Mouse (Mus musculus) cortical plate, adult 2 months (tissue): ENCODE data around the gene Slc35g1. TPM values are rescaled to one million over a fixed set of nuclear protein-coding genes. Genes with fewer than 3 reads are reported as not detected.

Source experiments
- H3K27ac ChIP-seq: fragments of 200-500 bp; 2 replicates; pipeline ENCODE4 v1.5.1; 2012; ENCODE audit warnings: low read length, control low read depth, inconsistent platforms; ENCODE audit not compliant: insufficient read depth
- H3K4me1 ChIP-seq: fragments of 200-500 bp; 2 replicates; pipeline ENCODE4 v1.6.1; 2011; ENCODE audit warnings: low read length; ENCODE audit not compliant: control insufficient read depth, insufficient read depth
- H3K4me3 ChIP-seq: fragments of 200-500 bp; 2 replicates; pipeline ENCODE4 v1.5.1; 2011; ENCODE audit warnings: mild to moderate bottlenecking, low read length, control low read depth; ENCODE audit not compliant: insufficient read depth
- CTCF ChIP-seq: fragments of 200-500 bp; IDR thresholded peaks from 2 replicates; pipeline ENCODE4 v1.5.1; 2011; ENCODE audit warnings: mild to moderate bottlenecking, control low read depth, low read length; ENCODE audit not compliant: insufficient read depth; ENCODE audit errors: extremely low read depth
- POLR2A ChIP-seq: fragments of 200-500 bp; IDR thresholded peaks from 2 replicates; pipeline ENCODE4 v1.6.1; 2011; ENCODE audit warnings: mild to moderate bottlenecking, low read length, control low read depth; ENCODE audit not compliant: insufficient read depth; ENCODE audit errors: extremely low read depth
- polyA plus RNA-seq: library from polyadenylated mRNA; depleted of rRNA; stranded (reverse); fragments of >200 nt; gene quantifications from 2 replicates; pipeline ENCODE4 v1.2.3, GENCODE M21; 2012

Slc35g1 gene
- polyA plus RNA-seq, 1 experiment = 1.6 TPM

- Histone ChIP-seq H3K27ac (no peak overlapping the region), H3K4me1 (no peaks in the 10 kb centered on the region), H3K4me3 (peak overlapping the region; percentile 56)
- TF ChIP-seq CTCF (no peak), POLR2A (no peak)
These were observed 822 bp downstream of the Slc35g1 start for GRCm38 (mm10) chr19:38396633-38396970.

GRCm38 (mm10) chr19:38397004-38397403 lies 1.2 kb downstream of the Slc35g1 start:
- TF ChIP-seq POLR2A = no peak
- TF ChIP-seq CTCF = no peak
- Histone ChIP-seq H3K4me1 (no peaks in the 10 kb centered on the region), H3K4me3 (peak overlapping the region; percentile 56; the same call in 1 of the 2 replicates), H3K27ac (no peak overlapping the region)

- H3K4me3 ChIP-seq = no peak overlapping the region
- no peak for TF ChIP-seq POLR2A
- TF ChIP-seq CTCF = no peak
- H3K27ac ChIP-seq = no peak overlapping the region
- H3K4me1 ChIP-seq = no peaks in the 10 kb centered on the region
These were observed 3.2 kb downstream of the Slc35g1 start for GRCm38 (mm10) chr19:38398966-38399365.

DNA sequence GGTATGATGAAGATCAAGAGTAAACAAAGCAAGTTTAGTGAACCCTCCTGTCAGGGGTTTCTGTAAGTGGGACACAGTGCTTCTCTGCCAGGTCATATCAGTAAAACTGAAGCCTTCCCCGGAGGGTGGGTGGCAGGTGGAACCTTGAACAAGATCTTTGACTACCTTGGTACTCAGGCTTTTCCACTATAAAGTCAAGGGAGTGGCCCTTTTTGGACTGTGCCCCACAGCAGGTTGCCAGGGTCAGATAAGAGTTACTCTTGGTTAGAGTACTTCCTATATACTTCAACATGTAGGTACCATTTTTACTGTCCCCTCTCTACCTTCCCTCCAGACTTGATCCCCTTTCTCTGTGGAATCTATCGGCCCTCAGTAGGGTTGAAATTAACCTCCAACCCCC lies 5.1 kb downstream of the Slc35g1 start:
- Histone ChIP-seq H3K4me3 (no peak overlapping the region), H3K4me1 (no peaks in the 10 kb centered on the region), H3K27ac (no peak overlapping the region)
- TF ChIP-seq CTCF = no peak
- no peak for TF ChIP-seq POLR2A

DNA sequence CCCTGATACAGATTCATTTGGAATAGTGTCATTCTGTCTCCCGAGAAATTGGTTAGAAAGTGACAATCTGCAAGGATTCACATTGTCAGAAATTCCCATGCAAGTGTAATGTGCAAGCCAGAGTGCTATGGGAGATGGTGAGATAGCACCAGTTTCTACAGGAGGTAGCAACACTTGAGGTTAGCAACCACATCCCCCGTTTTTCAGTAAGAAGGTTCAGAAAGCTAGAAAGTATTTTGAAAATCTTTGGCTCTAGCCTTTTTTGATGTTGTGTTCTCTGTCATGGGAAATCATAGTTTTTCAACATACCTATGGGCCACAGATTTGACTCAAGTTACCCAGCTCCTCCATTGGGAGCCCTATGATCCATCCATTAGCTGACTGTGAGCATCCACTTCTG lies 5.6 kb downstream of the Slc35g1 start:
- TF ChIP-seq CTCF = no peak
- no peak for TF ChIP-seq POLR2A
- Histone ChIP-seq H3K4me1 (no peaks in the 10 kb centered on the region), H3K4me3 (no peak overlapping the region), H3K27ac (no peak overlapping the region)

DNA sequence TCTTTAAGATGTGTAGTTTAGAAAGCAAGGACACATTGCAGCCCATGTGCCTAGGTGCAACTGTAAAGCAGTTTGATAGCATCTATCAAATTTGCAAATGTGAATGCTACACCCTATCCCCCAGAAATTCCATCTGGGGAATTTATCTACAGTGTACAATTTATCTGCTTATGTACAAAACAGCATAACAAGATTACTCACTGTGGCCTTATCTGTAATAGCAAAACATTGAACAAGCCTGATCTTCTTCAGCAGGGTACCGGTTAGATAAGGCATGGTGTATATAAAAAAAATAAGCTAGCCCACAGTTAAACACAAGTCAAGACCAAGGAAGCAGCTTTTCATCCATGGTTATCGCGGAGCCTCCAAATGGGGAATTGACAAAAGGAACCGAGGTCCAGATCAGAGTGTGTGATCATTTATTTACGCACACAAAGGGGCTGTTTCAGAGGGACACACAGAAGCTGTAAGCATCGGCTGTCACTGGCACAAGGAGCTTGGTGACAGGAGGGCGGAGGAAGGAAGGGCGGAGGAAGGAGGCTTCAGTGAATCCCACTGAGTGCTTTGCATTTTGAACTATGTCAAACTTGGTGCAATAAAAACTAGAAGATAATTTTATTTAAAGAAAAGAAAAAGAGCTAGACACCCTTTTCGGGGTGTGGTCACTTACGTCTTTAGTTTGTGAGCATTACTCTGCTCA lies 14.7 kb downstream of the Slc35g1 start:
- Histone ChIP-seq H3K4me3 (no peak overlapping the region), H3K4me1 (no peaks in the 10 kb centered on the region), H3K27ac (no peak overlapping the region)
- TF ChIP-seq POLR2A (no peak), CTCF (no peak)

DNA sequence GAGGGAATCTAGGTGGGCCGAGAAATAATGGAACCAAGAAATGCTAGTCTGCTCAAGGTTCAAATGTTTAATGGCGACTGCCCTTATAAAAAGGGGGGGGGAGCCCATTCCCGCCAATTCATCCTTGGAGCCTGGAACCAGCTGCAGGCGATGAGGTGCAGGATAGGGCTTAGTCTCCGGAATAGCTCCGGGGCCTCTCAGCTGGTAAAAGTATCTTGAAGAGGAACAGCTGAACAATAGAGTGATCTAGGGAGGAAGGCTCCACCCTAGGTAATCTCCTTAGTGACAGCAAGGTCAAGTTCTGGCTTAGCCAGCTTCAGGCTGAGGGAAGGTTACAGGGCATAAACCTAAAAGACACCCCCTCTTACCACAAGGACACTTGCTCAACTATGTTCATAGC lies 18.1 kb downstream of the Slc35g1 start:
- Histone ChIP-seq H3K4me3 (no peak overlapping the region), H3K4me1 (no peaks in the 10 kb centered on the region), H3K27ac (no peak overlapping the region)
- TF ChIP-seq CTCF = no peak
- no peak for TF ChIP-seq POLR2A

DNA sequence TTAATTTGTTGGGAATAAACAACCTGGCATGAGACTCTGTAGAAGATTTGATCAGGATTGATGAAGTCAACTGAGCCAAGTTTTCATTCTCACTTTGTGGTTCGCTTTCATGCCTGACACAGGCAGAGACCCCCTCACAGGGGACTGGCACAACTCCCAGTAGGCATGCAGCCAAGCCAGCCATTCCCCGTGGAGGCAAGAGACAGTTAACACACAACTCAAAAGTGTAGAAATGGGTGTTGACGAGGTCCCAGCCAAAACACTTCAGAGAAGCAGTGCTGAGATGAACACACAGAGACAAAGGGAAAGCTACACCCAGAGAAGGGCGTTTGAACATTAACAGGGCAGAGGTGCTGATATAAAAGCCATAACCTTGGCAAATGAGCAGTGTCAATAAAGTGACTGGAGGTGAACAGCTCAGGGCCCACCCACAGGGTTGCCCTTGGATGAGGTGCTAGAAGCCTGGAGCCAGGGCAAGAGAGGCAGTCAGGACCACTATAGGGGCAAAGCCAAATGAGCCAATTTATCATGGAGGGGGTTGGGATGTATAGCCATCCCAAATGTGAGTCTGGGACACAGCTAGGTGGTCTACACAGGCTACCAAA lies 23.1 kb downstream of the Slc35g1 start:
- TF ChIP-seq CTCF (no peak), POLR2A (no peak)
- Histone ChIP-seq H3K4me3 (no peak overlapping the region), H3K4me1 (no peaks in the 10 kb centered on the region), H3K27ac (no peak overlapping the region)

GRCm38 (mm10) chr19:38420751-38421295 lies 25.0 kb downstream of the Slc35g1 start:
- Histone ChIP-seq H3K27ac (no peak overlapping the region), H3K4me3 (no peak overlapping the region), H3K4me1 (no peaks in the 10 kb centered on the region)
- TF ChIP-seq POLR2A (no peak), CTCF (no peak)

DNA sequence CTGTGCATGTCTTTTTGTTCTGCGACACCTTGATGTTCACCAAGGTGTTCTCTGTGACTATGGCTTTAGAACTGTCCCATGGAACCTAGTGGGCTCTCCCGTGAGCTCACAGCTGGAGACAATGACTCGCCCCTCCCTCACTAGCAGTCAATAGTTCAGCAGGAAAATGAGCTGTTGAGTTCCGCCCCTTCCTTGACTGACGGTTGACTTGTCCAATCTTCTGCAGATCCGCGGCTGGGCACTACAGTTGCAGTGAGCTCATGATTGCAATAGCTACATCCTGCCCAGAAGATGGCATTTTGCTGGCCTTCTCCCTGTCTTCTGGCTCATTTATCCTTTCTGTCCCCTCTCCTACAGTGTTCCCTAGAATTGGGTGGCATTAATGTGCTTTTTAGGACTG lies 25.7 kb downstream of the Slc35g1 start:
- Histone ChIP-seq H3K4me1 (no peaks in the 10 kb centered on the region), H3K27ac (no peak overlapping the region), H3K4me3 (no peak overlapping the region)
- TF ChIP-seq CTCF = no peak
- no peak for TF ChIP-seq POLR2A

GRCm38 (mm10) chr19:38422926-38423325 lies 27.1 kb downstream of the Slc35g1 start:
- no peaks in the 10 kb centered on the region for H3K4me1 ChIP-seq
- H3K27ac ChIP-seq = no peak overlapping the region
- no peak overlapping the region for H3K4me3 ChIP-seq
- TF ChIP-seq CTCF (no peak), POLR2A (no peak)
